7 mouse cellular contexts compared by ENCODE assay signal in genomic region chr5:101986694-101987093, GRCm38 (mm10).
ATAC-seq and TF ChIP-seq lines count a peak whose summit lies in the region.
"Had no signal": no experiment of that assay in that cellular context is flagged by ENCODE, and none has a peak within 500 bp of the region (broad histone marks: within the 10 kb centered on the region; RNA-seq: fewer than 3 reads in every experiment).

No protein-coding gene starts in this region.

- no peak overlapping the region for H3K9ac ChIP-seq in midbrain, embryonic 13.5 days (replicated peaks)

- H3ac ChIP-seq in myocyte (ENCODE audit: control insufficient read depth, insufficient read length): no peak overlapping the region

- no peak overlapping the region for H3K4me3 ChIP-seq in myocyte
- no peak overlapping the region for H3K4me3 ChIP-seq in midbrain, embryonic 13.5 days (replicated peaks)

- TF ChIP-seq POLR2A in myocyte (IDR thresholded peaks at IDR 0.05; ENCODE audit: insufficient read length, low read depth): no peak

- no peaks in the 10 kb centered on the region for H3K27me3 ChIP-seq in myocyte (ENCODE audit: control insufficient read depth, insufficient read depth, insufficient read length)
- no peaks in the 10 kb centered on the region for H3K27me3 ChIP-seq in midbrain, embryonic 13.5 days
- H3K27me3 ChIP-seq: CH12.LX, Patski had no signal

- H3K79me2 ChIP-seq in myocyte (ENCODE audit: control insufficient read depth, insufficient read depth): peaks cover 8% of the 10 kb centered on the region

- H3K27ac ChIP-seq in midbrain, embryonic 13.5 days: no peak overlapping the region

- no peak for ATAC-seq in midbrain, embryonic 13.5 days
- ATAC-seq: activated CD4-positive, CD25-positive, alpha-beta regulatory T cell, adult 4 months; CD4-positive, CD25-positive, alpha-beta regulatory T cell, adult 4 months; Patski had no signal

- H3K36me3 ChIP-seq in myocyte (ENCODE audit: control insufficient read depth, insufficient read depth): no peaks in the 10 kb centered on the region
- 0 out of 2 replicates have a peak, but pooled peaks cover under 1% of the 10 kb centered on the region for H3K36me3 ChIP-seq in midbrain, embryonic 13.5 days
- H3K36me3 ChIP-seq: G1E had no signal

- 68% methylated on average over 3 of the region's 3 CpGs for WGBS in midbrain, embryonic 13.5 days

- H3K9me3 ChIP-seq in midbrain, embryonic 13.5 days: no peaks in the 10 kb centered on the region

- no peak overlapping the region for H3K4me2 ChIP-seq in myocyte (ENCODE audit: low read depth)
- no peak overlapping the region for H3K4me2 ChIP-seq in midbrain, embryonic 13.5 days (replicated peaks)

- peaks cover 41% of the 10 kb centered on the region for H3K4me1 ChIP-seq in midbrain, embryonic 13.5 days (replicated peaks)

TF ChIP-seq in myocyte, 11 proteins besides CTCF, POLR2A, EP300 and RAD21:
- TF ChIP-seq E2F4 (IDR thresholded peaks at IDR 0.05; ENCODE audit: insufficient read depth) (no peak), MAX (IDR thresholded peaks at IDR 0.05; ENCODE audit: low read depth) (no peak), MYOD1 (IDR thresholded peaks at IDR 0.05; ENCODE audit: control insufficient read depth in 1 of 3, insufficient read length in 2 of 3, low read depth in 2 of 3) (peak in 2 of 3 experiments; percentile 57 to 75), USF1 (IDR thresholded peaks at IDR 0.05; ENCODE audit: low read depth) (no peak), REST (IDR thresholded peaks at IDR 0.05; ENCODE audit: insufficient read depth, insufficient read length) (no peak), TCF3 (IDR thresholded peaks at IDR 0.05; ENCODE audit: insufficient read length, low read depth) (no peak), POLR2AphosphoS2 (IDR thresholded peaks at IDR 0.05; ENCODE audit: insufficient read length, low read depth) (no peak), CEBPB (IDR thresholded peaks at IDR 0.05; ENCODE audit: insufficient read depth, poor library complexity, severe bottlenecking) (no peak), TCF12 (IDR thresholded peaks at IDR 0.05; ENCODE audit: insufficient read depth, poor library complexity, severe bottlenecking) (no peak), SRF (IDR thresholded peaks at IDR 0.05; ENCODE audit: control insufficient read depth, insufficient read length, low read depth) (no peak), MYOG (IDR thresholded peaks at IDR 0.05; ENCODE audit: control insufficient read depth in 1 of 3, insufficient read depth in 1 of 3, insufficient read length in 2 of 3, low read depth in 2 of 3) (peak in 1 of 3 experiments; percentile 41)
